Mouse (Mus musculus): ENCODE data around the gene Fxn.

Gene Fxn

DNA sequence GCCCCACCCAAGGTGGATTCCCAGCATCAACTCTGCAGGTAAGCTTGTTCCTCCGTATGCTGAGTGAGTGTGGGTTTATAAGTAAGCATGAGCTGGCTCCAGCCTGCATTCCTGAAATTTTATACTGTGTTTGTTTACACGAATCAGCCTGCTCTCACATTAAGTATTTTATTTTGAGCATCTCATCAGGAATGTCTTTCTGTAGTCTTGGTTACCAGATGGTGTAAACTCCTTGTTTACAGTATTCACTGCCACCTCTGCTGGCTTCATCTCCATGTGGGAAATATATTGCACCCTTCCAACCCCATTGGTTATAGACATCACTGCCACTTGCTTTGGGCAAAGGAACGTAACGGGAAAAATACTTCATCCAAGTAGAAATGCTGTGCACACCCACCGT is 13.1 kb upstream of the Fxn start:
- DNase-seq: no peak

DNA sequence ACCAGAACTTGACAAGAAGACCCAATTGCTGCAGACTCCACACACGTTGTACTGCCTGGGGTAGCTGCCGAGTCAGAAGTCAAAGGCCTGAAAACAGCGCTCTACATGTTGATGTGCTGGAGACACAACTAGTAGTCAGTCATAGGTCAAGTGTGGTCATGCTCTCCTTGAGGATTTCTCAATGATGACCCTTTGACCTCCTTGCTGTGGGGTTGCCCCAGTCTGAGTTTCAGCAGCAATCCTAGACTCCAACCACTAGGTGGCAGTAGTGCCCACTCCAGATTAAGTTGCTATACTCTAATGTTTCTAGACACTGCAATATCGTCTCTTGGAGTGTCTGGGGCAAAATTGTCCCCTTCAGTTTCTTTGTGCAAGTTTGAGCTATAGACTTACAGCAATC is 3.8 kb upstream of the Fxn start:
- DNase-seq: no peak

DNA sequence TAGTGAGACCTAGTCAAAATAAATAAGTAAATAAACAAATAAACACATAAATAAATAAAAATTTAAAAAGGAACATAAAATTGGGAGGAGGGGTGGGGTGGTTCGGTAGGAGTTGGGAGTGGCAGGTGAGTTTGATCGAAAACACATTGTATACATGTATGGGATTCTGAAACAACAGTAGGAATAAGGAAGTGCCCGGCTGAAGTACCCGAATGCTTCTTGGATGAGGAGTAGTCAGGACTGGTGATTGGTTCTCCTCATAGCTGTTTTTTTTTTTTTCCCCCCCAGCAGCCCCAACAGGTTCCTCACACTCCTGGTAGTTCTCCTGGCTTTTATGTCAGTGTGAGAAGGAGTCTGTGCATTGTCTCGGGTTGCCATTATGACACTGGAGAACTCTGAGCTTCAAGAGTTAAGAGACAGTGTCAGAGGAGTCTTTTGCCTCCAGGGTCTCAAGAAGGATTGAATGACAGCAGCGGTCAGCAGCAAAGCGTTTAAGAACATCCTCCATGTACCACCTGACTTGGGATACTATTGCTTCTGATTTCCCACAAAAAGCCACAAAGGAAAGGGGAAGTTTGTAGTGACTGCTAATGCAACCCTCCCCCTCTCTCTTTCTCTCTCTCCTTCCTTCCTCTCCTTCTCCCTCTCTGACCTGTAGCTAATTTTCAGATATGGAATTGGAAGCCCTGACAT is 1.0 kb upstream of the Fxn start:
- DNase-seq: no peak

GRCm38 (mm10) chr19:24279706-24280600 is 452 bp downstream of the Fxn start:
- DNase-seq: peak; percentile 83

- DNase-seq: no peak
Observed at GRCm38 (mm10) chr19:24278859-24279258, 1.5 kb downstream of the Fxn start.

DNA sequence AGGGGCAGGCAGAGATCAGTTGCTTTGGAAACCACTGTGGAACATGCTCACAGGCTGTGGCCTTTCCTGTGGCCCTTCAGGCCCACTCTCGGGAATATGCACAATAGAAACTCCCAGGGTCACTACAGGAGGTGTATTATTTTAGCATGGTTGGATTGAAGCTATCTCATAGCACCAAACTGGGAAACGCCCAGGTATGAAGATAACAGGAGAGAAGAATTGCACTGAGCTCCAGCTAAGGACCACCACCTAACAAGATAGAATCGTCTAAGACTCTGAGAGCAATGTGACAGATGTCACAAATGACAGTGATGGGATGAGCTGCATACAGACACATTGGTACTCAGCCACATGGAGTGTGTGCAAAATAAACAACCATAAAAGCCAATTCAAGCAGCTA is 6.1 kb downstream of the Fxn start:
- no peak for DNase-seq

GRCm38 (mm10) chr19:24271746-24272426 is 8.5 kb downstream of the Fxn start:
- peak; percentile 90 for DNase-seq

GRCm38 (mm10) chr19:24271326-24271725 is 9.1 kb downstream of the Fxn start:
- no peak for DNase-seq

DNA sequence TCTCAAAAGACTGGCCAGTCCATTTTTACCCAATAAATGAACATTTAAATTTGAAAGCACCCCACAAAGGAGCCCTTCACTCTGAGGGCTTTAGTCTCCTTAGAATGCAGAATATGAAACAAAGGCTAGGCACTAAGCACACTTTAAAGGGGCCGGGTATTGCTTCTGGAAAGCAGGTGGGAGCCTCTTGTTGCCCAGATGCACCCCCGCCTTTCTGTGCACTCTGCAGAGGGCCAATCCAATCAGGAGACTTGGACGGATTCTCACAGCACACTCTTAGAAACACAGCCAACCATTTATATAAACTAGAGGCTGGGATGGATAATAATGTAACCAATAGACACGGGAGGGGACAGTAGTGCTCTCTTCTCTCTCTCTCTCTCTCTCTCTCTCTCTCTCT is 11.9 kb downstream of the Fxn start:
- DNase-seq: no peak

DNA sequence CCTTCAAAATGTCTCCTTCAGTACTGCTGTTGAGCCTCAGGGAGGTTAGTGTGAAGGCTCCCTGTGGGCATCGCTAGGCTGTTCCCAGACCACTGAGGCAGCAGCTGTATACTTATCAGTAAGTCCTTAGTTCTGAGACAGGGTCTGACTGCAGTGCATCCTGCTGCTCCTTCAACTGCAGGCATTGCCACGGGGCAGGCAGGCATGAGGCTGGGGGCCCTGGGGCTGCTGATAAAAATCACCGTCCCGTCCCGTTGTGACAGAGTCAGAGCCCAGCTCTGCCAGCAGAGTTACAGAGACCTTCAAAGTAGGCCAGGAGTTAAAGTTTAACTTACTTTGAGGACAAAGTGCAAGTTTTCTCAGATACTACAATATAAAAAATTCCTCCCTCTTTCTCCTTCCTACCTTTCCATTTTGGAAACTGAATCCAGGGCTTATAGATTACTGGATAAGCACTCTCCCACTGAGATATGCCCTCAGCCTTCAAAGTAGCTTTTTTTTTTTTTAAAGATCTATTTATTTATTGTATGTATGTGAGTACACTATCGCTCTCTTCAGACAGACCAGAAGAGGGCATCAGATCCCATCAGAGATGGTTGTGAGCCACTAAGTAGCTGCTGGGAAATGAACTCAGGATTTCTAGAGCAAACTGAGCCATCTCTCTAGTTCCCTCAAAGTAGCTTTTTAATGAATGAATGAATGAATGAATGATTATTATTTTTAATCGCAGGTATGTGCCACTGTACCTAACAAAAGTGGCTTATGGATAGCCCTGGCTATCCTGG is 14.2 kb downstream of the Fxn start:
- DNase-seq: no peak

DNA sequence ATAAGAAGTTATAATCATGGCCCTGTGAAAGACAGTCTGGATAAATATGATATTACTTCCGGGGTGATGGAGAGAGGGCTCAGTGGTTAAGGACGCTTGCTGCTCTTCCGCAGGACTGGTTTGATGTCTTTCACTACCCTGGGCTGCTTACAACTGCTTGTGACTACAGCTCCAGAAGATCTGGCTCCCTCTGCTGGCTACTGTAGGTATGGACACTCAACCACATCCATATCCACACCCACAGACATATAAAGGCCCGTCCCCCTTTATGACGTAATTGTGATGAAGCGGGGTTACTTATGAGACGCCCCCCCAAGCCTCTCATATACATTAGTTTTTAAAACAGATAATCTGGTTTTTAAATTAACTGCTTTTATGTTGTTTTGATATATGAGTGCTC is 15.4 kb downstream of the Fxn start:
- DNase-seq: peak; percentile 81

DNA sequence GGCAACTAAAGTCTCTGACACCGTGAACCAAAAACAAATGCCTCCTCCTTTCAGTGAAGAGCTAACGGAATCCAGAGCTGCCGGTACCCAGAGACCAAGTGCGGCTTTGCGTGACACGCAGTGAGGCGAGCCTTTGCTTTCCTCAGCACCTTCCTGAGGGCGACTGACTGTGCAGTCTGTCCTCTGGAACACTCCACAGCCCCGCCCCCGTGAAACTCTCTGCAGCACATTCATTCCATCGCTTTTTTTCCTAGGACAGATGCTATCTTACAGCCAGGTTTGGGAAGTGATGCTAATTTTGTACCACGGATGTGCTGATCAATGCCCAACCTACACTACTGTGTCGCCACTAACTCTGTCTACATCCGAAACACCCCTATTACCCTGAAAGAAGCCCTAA is 17.7 kb downstream of the Fxn start:
- DNase-seq: no peak

GRCm38 (mm10) chr19:24259390-24260351 is 20.7 kb downstream of the Fxn start:
- no peak for DNase-seq

DNA sequence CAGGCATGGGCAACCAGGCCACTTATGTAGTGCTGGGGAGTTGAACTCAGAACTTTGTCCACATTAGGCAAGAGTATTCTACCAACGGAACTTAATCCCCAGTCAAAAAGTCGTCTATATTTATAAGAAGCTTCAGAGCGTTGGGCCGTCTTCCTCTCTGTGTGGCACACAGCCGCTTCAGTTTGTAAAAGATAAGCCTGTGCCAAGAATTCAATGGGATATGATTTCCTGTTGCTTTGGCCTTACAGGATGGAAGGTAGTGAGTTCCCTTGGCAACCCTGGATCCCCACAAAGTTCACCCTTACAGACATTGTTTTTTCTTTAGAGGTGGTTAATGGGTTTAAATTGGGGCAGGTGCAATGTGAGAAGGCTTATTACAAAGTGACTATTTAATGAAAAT is 22.0 kb downstream of the Fxn start:
- DNase-seq: no peak

DNA sequence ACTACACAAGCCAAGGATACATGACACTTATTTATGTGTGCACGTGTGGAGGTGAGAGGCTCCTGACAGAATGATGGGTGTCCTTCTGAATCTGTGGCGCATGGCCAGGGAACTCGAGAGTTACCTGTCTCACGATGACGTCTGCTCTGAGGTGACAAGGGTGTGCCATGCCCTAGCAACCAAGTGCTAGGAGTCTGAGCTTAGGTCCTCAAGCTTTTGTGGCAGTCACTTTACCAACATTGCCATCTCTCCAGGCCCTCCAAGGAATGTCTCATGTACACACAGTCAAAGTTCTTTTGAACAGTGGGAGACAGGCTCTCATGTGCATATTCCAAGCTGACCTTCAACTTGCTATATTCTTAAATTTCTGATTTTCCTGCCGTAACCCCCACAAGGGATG is 22.4 kb downstream of the Fxn start:
- DNase-seq: no peak

GRCm38 (mm10) chr19:24253657-24254260 is 26.6 kb downstream of the Fxn start:
- no peak for DNase-seq

GRCm38 (mm10) chr19:24251869-24252268 is 28.5 kb downstream of the Fxn start:
- DNase-seq: no peak

- no peak for DNase-seq
Observed at GRCm38 (mm10) chr19:24243340-24243739, 37.1 kb downstream of the Fxn start.

DNA sequence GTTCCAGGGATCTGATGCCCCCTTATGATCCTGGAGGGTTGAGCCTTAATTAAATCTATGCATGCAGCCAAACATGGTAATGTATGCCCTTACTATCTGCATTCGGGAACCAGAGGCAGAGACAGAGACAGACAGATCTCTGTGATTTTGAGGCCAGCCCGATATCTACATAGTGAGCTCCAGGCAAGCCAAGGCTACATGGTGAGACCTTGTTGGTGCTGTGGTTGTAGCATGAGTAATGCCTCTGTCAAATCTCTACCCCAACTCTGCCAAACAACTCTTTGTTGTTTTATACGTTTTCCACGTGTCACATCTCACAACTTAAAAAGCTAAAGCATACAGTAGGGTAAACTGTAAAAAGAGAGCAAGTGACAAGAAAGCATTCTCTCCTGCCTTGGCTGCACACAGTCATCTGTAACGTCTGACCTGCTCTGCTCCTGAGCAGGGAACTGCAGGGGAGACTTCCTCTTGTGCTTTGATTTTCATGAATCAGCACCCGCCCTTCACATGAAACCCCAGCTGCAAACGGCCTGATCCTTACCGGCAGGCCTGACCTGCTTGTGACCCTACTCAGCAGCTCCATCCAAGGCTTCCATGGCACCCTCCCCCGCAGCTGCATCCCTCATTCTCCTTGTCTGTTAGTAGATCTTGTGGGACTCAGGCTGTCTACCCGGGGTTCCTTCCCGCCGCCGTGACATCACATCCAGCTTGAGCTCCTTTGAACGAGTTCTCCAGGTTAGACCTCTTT is 38.4 kb downstream of the Fxn start:
- DNase-seq: no peak

DNA sequence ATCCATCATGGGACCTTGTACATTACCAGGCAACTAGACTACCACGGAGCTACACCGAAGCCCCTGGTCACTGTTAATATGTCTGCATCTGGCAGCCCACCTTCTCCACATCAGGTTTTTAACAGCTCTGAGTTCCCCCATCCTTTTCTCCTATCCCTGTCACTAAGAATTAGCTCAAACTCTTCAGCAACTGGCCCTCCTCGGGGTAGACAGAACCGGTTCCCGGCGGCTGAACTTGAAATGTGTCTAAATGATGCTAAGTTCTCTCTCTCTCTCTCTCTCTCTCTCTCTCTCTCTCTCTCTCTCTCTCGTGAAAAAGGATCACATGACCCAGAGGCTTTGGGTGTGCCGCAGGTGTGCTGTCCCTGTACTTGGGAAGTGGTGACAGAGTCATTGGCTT is 39.1 kb downstream of the Fxn start:
- no peak for DNase-seq

- DNase-seq: no peak
Observed at GRCm38 (mm10) chr19:24238011-24238410, 42.4 kb downstream of the Fxn start.

Measured in right cerebral cortex, postnatal 4 days (tissue).